Mouse (Mus musculus): ENCODE results near the gene Hivep3. TPM values are rescaled to one million over a fixed set of nuclear protein-coding genes. Genes with fewer than 3 reads are reported as not detected.

The Hivep3 gene
- polyA plus RNA-seq, 1 experiment from 2014 or later, result 7.8 TPM

DNA sequence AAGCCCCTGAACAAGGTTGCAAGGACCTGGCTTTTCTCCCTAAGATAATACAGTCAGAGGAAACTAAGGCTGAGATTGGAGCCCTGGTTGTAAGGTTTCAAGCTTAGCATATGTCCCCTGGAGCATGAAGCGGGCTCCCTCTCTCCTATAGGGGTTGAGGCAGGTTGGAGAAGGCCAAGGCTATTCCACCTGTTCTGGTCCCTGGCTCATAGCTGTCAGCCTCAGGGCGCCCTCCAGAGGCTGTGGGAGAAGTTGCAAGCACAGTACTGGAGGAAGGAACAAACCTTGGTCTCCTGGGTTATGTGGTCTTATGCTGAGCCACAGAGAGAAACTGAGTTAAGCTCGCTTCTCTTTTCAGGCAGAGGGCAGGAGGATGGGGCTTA, 415.5 kb downstream of the Hivep3 start:
- no peaks in the 10 kb centered on the region for H3K9me3 ChIP-seq
- peak overlapping the region; percentile 58 for H3K4me2 ChIP-seq
- peaks cover 7% of the 10 kb centered on the region for H3K4me1 ChIP-seq
- H3K27ac ChIP-seq, result peak overlapping the region; percentile 57
- ATAC-seq (ENCODE audit: insufficient read depth, low FRiP score, low read depth), result no peak
- H3K36me3 ChIP-seq, result no peaks in the 10 kb centered on the region
- H3K27me3 ChIP-seq (replicated peaks), result no peaks in the 10 kb centered on the region
- 50% methylated on average over 3 of the region's 3 CpGs for WGBS
- 0 out of 2 replicates have a peak overlapping the region, but pooled peaks have one; percentile 19 for H3K4me3 ChIP-seq (replicated peaks)
- no peak overlapping the region for H3K9ac ChIP-seq

DNA sequence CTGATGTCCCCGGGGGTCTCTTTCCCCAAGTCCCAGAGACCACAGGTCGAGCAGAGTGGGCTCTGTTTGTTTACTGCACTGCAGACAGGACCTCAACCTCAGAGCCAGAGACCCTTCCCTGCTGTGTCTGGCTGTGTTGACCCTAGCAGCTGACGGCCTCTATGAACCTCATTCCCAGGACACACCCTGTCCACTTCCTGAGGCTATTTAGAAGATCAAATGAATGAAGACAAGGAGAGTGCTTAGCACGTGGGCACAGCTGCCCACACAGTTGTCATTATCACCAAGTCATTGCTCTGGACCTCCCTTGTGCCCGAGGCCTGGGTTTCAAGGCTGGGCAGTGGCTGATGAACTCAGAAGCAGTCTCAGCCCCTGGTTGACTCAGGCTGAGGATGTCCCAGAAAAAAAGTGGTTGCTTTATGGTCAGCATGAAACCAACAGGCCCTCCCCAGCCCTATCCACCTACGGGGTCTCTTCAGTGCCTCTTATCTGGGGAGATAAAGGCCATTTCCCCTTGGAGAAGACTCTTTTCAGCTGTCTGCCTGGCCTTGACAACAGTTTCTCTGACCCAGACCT, 416.8 kb downstream of the Hivep3 start:
- ATAC-seq (ENCODE audit: insufficient read depth, low FRiP score, low read depth), result no peak
- 54% methylated on average over 6 of the region's 6 CpGs for WGBS

DNA sequence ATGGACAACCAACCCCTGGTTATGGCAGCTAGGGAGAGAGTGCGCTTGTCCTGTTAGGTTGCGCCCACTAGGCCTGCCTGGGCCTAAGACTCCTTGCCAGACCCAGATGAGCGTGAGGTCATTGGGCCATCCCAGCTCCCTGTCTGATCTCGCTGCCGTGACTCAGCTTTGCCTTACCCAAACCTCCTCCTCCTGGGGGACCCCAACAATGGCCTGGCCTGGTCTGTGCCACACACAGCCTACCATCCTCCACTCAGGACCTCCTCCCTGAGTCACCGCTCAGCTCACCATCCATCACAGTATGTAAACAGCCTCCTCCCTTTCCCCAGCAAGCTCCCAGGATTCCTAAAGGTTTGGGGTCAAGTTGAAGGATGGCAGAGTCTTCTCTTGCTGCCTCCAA, 418.3 kb downstream of the Hivep3 start:
- Histone ChIP-seq H3K9me3 (no peaks in the 10 kb centered on the region), H3K4me3 (replicated peaks) (no peak overlapping the region), H3K4me2 (no peak overlapping the region), H3K27ac (no peak overlapping the region), H3K4me1 (peaks cover 7% of the 10 kb centered on the region), H3K27me3 (replicated peaks) (no peaks in the 10 kb centered on the region), H3K9ac (no peak overlapping the region), H3K36me3 (no peaks in the 10 kb centered on the region)
- ATAC-seq (ENCODE audit: insufficient read depth, low FRiP score, low read depth), result no peak
- 78% methylated on average over 6 of the region's 6 CpGs for WGBS

More for the DNA sequence above, 416.8 kb downstream of the Hivep3 start:
- Histone ChIP-seq H3K4me2 (no peak overlapping the region), H3K27me3 (replicated peaks) (no peaks in the 10 kb centered on the region), H3K36me3 (no peaks in the 10 kb centered on the region), H3K4me1 (peaks cover 7% of the 10 kb centered on the region), H3K9ac (no peak overlapping the region), H3K27ac (no peak overlapping the region), H3K4me3 (replicated peaks) (no peak overlapping the region), H3K9me3 (no peaks in the 10 kb centered on the region)

DNA sequence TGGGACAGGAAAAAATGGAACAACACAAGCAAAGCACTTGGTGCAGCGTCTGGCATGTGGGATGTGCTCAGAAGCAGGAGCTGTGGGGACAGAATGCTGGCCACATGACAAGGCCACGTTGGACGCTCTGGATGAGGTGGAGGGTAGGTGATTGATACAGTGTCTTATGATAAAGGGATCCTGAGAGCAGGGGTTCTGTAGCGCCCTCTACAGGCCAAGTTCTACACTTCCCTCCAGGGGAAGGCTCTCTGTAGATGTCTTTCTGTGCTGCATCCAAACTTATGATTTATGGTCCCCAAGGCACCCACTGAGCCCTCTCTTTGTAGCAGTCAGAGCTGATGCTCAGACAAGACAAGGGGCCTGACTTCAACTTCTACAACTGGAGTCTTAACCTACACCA, 419.1 kb downstream of the Hivep3 start:
- no peaks in the 10 kb centered on the region for H3K27me3 ChIP-seq (replicated peaks)
- H3K36me3 ChIP-seq, result no peaks in the 10 kb centered on the region
- 71% methylated on average over 4 of the region's 4 CpGs for WGBS
- H3K4me1 ChIP-seq, result peaks cover 7% of the 10 kb centered on the region
- ATAC-seq (ENCODE audit: insufficient read depth, low FRiP score, low read depth), result no peak
- H3K9me3 ChIP-seq, result no peaks in the 10 kb centered on the region
- H3K27ac ChIP-seq, result no peak overlapping the region
- no peak overlapping the region for H3K9ac ChIP-seq
- no peak overlapping the region for H3K4me3 ChIP-seq (replicated peaks)
- no peak overlapping the region for H3K4me2 ChIP-seq

DNA sequence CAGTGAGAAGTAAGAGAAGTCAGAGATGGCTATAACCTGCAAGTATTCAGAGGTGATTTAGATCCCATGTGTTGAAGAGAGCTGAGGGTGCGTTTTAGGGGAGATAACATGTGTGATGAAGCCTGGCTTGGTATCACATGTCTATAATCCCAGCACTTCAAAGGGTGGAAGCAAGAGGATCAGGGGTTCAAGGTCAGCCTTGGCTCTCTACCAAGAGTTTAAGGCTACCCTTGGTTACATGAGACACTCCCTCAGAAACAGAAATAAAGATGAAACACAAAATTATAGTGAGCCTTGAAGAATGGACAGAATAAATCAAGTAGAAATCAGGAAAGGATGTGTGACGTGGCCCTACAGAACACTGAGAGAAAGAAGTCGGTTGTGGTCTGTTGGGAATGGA, 420.2 kb downstream of the Hivep3 start:
- Histone ChIP-seq H3K4me2 (no peak overlapping the region), H3K9ac (no peak overlapping the region), H3K4me1 (peaks cover 6% of the 10 kb centered on the region), H3K4me3 (replicated peaks) (no peak overlapping the region), H3K27me3 (replicated peaks) (no peaks in the 10 kb centered on the region), H3K9me3 (no peaks in the 10 kb centered on the region), H3K27ac (no peak overlapping the region), H3K36me3 (no peaks in the 10 kb centered on the region)
- no peak for ATAC-seq (ENCODE audit: insufficient read depth, low FRiP score, low read depth)
- 79% methylated on average over 3 of the region's 3 CpGs for WGBS

DNA sequence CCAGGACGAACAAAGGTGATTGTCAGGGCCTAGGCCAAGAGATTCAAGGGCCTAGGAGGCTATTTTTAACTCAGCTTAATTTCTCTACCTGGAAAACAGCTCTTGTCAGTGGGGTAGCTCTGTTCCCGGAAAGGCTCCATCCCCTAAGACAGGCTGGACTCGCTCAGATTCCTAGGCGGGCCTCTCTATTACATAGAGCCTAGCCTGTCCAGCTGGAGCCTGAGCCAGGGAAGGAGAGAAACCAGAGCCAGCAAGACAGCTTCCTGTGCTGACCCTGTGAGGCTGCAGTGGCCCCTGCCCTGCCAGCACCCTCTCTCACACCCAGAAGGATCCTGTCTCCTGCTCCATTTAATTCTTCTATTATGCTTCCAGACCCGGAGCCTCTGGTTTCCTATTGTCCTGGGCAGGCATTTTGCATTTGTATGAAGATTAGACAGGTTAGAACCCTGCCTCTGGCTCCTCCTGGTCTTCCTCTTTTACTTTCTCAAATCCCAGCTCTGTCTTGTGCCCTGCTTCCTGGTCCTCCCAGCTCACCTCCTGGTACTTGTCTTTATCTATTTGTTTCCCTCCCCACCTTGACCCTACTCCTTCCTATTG, 425.2 kb downstream of the Hivep3 start:
- 36% methylated on average over 5 of the region's 5 CpGs for WGBS
- Histone ChIP-seq H3K9me3 (no peaks in the 10 kb centered on the region), H3K4me3 (replicated peaks) (no peak overlapping the region), H3K9ac (no peak overlapping the region), H3K27ac (peak overlapping the region; percentile 63; the same call in 1 of the 2 replicates), H3K27me3 (replicated peaks) (no peaks in the 10 kb centered on the region), H3K4me2 (no peak overlapping the region), H3K36me3 (no peaks in the 10 kb centered on the region), H3K4me1 (peaks cover 30% of the 10 kb centered on the region)
- ATAC-seq (ENCODE audit: insufficient read depth, low FRiP score, low read depth), result 0 out of 2 replicates have a peak, but pooled peaks have one; percentile 20

DNA sequence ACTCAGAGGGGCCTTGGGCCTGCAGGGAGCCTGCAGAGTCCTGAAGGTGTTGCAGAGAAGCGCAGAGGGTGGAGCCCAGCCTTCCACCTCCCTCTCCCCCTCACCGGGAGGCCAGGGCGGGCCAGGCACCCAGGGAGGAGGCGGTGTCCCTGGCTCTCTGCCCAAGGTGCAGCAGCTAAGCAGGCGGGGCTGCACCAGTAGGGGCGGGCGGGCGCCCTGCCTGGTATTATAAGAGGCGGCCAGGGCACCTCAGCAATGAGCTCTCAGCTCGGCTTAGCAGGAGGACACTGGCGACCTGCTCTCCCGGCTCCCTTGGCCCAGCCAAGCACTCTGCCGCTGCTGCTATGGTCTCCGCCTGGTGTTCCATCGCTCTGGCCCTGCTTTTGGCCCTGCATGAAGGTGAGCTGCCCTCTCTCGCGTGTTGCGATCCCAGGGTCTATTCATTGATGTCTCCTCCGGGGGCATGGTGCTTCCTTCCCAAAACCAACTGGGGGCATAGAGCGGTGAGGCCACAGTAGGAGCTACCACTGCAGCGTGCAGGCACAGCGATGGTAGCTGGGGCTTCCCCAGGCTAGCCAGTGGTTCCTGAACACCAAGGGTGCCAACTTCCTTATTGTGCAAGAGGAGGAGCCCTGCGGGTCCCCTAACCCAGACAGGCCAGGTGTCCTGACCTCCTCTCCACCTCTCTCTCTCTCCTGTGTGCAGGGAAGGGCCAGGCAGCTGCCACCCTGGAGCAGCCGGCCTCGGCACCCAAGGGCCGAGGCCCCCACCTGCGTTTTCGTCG, 427.8 kb downstream of the Hivep3 start, which contains the start of gene Edn2:
Edn2 (plus strand) TSS at position 41 of the 784 bp plus-strand sequence.
- H3K9me3 ChIP-seq, result no peaks in the 10 kb centered on the region
- peak within 1 kb of the TSS; percentile 53 for H3K4me2 ChIP-seq
- peak within 1 kb of the TSS; percentile 51; the same call in 1 of the 2 replicates for H3K27ac ChIP-seq
- no peaks in the 10 kb centered on the region for H3K27me3 ChIP-seq (replicated peaks)
- ATAC-seq (ENCODE audit: insufficient read depth, low FRiP score, low read depth), result peak; percentile 85
- peak within 1 kb of the TSS; percentile 25 for H3K9ac ChIP-seq
- no peaks in the 10 kb centered on the region for H3K36me3 ChIP-seq
- peaks cover 30% of the 10 kb centered on the region for H3K4me1 ChIP-seq
- WGBS, result 31% methylated on average over 29 of the region's 29 CpGs
- H3K4me3 ChIP-seq (replicated peaks), result peak within 1 kb of the TSS; percentile 18

DNA sequence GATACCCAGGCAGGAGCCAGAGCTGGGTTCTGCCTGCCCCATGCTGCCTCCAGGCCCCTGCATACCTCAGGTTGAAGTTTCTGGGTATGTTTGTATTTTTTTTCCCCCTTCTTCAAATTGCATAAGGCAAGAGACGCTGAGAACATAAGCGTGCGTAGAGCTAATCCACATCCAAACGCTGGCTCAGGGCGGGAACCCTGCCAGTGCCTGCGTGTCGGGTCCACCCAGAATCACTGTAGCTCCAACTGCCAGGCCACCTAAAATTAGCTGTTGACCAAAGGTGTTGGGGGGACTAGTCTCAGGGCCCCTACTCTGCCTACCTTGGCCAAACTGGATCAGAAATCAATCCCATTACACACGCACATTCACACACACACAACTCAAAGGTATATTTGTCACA, 429.0 kb downstream of the Hivep3 start:
- ATAC-seq (ENCODE audit: insufficient read depth, low FRiP score, low read depth), result no peak
- Histone ChIP-seq H3K9me3 (no peaks in the 10 kb centered on the region), H3K4me1 (peaks cover 30% of the 10 kb centered on the region), H3K27ac (peak overlapping the region; percentile 51), H3K27me3 (replicated peaks) (no peaks in the 10 kb centered on the region), H3K36me3 (no peaks in the 10 kb centered on the region), H3K4me2 (peak overlapping the region; percentile 53; the same call in 1 of the 2 replicates), H3K9ac (no peak overlapping the region), H3K4me3 (replicated peaks) (no peak overlapping the region)
- WGBS, result 63% methylated on average over 8 of the region's 8 CpGs

DNA sequence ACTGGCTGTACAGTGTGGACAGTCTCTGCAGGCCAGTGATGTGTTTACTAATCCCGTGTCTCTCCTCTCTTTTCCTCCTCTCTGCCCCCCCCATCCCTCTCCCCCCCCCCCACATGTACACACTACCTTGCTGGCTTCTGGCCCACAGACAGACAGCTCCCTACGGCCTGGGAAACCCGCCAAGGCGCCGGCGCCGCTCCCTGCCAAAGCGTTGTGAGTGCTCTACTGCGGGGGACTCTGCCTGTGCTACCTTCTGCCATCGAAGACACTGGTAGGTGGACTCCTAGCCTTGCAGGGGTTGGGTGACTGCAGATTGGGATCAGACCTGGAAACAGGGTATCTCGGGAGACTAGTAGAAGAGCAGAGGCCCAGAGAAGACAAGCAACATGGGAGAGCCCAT, 429.7 kb downstream of the Hivep3 start:
- no peak overlapping the region for H3K4me3 ChIP-seq (replicated peaks)
- H3K36me3 ChIP-seq, result no peaks in the 10 kb centered on the region
- H3K9ac ChIP-seq, result no peak overlapping the region
- 32% methylated on average over 11 of the region's 11 CpGs for WGBS
- no peaks in the 10 kb centered on the region for H3K9me3 ChIP-seq
- ATAC-seq (ENCODE audit: insufficient read depth, low FRiP score, low read depth), result no peak
- peak overlapping the region; percentile 53; the same call in 1 of the 2 replicates for H3K4me2 ChIP-seq
- H3K27ac ChIP-seq, result peak overlapping the region; percentile 51; the same call in 1 of the 2 replicates
- peaks cover 30% of the 10 kb centered on the region for H3K4me1 ChIP-seq
- no peaks in the 10 kb centered on the region for H3K27me3 ChIP-seq (replicated peaks)

DNA sequence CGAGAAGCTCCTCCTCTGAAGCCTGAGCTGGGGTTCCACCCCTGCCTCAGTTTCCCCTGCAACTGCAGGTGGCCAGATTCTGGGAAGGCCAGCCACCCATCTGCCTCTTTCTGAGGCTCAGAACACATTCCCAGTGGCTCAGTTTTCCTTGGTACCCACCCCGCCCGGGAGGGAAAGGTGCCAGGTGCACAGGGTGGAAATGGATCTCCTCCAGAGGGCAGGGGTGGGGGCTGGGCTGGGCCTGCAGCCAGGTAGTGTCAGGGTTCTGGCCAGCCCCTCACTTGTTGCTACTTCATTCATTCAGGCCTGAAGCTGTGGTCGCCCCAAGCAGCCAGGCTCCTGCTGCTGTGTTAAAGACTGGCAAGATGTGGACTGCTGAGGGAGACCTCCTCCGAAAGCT, 430.7 kb downstream of the Hivep3 start:
- Histone ChIP-seq H3K9ac (no peak overlapping the region), H3K27ac (no peak overlapping the region), H3K4me1 (peaks cover 22% of the 10 kb centered on the region), H3K4me3 (replicated peaks) (no peak overlapping the region), H3K9me3 (no peaks in the 10 kb centered on the region), H3K4me2 (no peak overlapping the region), H3K36me3 (no peaks in the 10 kb centered on the region), H3K27me3 (replicated peaks) (no peaks in the 10 kb centered on the region)
- ATAC-seq (ENCODE audit: insufficient read depth, low FRiP score, low read depth), result no peak
- 83% methylated on average over 5 of the region's 5 CpGs for WGBS

DNA sequence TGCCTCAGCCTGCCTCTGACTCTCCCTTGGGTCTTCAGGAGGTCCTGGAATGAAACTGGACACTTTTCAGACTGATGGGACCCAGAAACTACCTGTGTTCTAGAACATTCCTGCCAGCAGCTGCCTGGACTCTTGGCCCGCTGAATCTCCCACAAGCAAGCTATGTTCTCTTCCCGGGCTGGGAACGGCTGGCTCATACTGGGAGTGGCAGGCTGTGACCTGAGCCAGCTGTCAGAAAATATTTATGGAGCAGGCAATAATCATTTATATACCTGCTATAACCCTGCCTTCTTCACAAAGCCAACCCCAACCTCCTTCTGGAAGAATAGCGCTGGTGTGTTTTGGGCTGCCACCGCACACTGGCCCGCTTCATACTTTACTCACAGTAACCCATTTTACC, 434.2 kb downstream of the Hivep3 start:
- ATAC-seq (ENCODE audit: insufficient read depth, low FRiP score, low read depth), result no peak
- Histone ChIP-seq H3K9ac (no peak overlapping the region), H3K4me1 (peaks cover 19% of the 10 kb centered on the region), H3K36me3 (no peaks in the 10 kb centered on the region), H3K27me3 (replicated peaks) (no peaks in the 10 kb centered on the region), H3K9me3 (no peaks in the 10 kb centered on the region), H3K4me2 (no peak overlapping the region), H3K27ac (no peak overlapping the region), H3K4me3 (replicated peaks) (no peak overlapping the region)
- WGBS, result 64% methylated on average over 6 of the region's 6 CpGs

DNA sequence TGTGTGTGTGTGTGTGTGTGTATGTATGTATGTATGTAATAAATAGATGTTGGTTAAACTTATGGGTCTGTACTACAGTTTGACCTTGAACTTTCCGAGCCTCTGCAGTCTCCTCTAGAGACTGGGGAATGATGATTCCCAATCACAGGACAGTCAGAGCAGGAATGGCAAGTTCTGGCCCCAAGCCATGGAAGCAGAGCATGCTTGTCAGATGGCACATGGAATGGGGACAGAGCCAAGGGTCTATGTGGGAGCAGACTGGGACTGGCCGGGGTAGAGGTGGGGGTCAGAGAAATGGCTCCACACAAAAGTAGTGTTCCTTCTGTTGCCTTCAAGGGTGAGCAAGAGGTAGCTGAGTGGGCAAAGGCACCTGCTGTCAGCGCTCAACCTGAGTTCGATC, 434.8 kb downstream of the Hivep3 start:
- peaks cover 14% of the 10 kb centered on the region for H3K4me1 ChIP-seq
- no peak overlapping the region for H3K27ac ChIP-seq
- H3K9ac ChIP-seq, result no peak overlapping the region
- no peak overlapping the region for H3K4me2 ChIP-seq
- whole genome bisulfite sequencing, result 86% methylated on average over 4 of the region's 4 CpGs
- H3K36me3 ChIP-seq, result no peaks in the 10 kb centered on the region
- no peaks in the 10 kb centered on the region for H3K9me3 ChIP-seq
- no peak overlapping the region for H3K4me3 ChIP-seq (replicated peaks)
- no peak for ATAC-seq (ENCODE audit: insufficient read depth, low FRiP score, low read depth)
- H3K27me3 ChIP-seq (replicated peaks), result no peaks in the 10 kb centered on the region

All from stomach, embryonic 15.5 days (tissue).